Mouse (Mus musculus): ENCODE results near the gene Hoxa6. TPM values are rescaled to one million over a fixed set of nuclear protein-coding genes. Genes with fewer than 3 reads are reported as not detected.

The Hoxa6 gene
- total RNA-seq, 2 experiments from 2014 or later, result 0.41 TPM; not detected in 1

DNA sequence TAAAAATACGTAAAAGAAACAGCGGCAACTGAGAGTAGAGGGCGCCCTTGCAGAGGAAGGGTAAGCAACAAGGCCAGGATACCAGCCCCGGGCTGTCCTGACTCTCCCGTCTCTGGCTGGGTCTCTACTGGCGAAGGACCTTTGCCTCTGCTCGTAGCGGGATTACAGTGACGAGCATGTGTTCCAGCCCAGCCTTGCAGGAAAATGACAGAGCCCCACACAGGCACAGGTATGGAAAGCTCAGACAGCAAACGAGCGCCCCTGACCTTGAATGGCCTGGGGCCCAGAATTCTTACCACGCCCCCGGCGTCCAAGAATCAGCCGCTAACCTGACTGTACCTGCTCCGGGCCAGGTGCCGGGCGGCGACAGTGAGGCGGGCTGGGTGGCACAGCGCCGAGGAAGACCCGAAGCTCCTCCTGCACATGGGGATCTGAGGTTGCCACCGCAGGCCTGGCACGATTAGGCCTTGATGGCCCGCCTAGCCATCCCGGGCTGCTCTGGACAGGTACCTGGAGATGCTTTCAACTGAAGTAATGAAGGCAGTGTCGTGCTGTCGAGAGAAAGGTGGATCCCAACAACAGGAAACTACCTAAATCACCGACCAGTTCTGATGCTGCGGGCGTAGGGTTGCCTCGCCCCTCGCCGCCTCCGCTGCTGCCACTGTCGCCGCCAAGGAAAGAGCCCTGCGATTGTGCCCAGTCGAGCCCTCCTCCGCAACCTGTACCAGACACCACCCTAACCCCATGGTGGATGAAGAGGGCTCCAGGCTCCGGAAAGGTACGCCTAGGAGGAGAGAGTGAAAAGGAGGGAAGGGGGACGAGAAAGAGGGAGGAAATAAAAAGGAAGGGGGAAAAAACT is 21.3 kb upstream of the Hoxa6 start:
- ATAC-seq (replicated peaks; ENCODE audit: poor library complexity, severe bottlenecking), result no peak

DNA sequence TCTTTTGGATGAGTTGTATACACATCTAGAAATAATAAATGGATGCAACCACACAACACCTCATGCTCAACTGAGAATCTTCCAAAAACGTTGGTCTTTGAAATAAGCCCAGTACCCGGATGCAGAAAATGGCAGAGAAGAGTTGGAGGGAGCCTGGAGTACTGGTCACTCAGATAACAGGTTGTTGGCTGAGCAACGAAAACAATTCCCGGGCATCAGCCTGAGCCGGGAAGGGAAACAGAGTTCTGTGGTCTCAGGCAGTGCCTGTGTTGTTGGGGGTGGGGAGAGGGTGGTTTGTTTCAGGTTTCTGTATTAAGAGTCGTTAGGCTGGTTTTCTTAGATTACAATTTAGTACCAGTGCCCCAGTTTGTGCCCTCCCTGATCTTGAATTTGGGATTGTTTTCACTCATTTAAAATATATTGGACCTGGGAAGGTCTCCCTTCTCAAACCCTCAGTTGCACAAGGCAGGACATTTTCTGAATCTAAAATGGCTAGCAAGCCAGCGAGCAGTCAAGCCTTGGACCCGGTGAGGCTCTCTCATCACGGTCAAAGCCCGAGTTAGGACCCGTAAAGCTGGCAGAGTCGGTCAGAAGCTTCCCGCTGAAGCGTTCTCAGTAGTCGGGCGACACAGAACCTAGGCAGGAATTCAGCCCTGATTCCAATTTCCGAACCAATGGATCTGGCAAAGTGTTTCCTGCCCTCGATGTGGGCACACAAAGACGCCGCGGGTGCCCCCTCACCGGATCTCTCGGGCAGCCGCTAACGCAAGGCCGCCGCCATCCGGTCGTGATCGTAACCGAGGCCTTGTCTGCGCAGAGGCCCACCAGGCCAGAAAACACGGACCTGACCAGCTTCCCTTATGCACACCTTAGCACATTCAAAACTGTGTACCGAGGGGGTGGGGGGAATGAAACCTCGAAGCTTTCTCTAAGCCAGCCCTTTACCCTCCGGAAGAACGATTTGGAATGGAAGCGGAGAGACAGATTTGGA is 20.2 kb upstream of the Hoxa6 start:
- no peak for ATAC-seq (replicated peaks; ENCODE audit: poor library complexity, severe bottlenecking)

DNA sequence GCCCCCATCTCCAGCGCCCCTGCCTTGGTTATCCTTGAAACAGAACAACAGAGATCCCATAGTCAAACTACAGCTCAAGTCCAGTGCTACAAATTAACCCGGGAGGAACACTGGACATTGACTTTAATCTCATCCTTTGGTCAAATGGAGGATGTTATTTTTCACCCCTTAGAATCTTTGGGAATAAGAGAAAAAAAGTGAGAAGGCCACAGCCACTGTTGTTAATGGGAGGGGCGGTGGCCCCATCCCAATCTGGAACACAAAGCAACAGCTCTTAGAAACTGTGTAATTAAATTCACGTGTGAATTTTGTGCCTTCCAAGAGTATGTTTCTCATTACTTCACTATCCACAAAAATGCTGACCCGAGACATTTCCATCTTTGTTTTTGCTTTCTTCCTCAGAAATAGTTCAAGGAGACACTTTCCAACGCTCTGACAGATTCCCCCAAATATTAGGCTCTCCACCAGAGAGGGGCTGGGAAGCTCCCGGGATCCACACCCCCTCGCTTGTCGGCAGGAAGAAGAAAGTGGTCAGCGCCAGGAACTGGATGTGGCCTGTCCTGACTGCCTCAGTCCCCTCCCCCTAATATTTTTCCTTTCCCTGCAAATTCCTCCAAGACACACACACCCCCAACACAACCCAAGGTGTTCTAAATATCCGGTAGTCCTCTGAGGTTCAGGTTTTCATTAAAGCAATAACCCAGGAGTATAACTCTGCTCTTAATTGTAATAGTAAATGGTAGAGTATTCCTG is 19.1 kb upstream of the Hoxa6 start:
- no peak for ATAC-seq (replicated peaks; ENCODE audit: poor library complexity, severe bottlenecking)

DNA sequence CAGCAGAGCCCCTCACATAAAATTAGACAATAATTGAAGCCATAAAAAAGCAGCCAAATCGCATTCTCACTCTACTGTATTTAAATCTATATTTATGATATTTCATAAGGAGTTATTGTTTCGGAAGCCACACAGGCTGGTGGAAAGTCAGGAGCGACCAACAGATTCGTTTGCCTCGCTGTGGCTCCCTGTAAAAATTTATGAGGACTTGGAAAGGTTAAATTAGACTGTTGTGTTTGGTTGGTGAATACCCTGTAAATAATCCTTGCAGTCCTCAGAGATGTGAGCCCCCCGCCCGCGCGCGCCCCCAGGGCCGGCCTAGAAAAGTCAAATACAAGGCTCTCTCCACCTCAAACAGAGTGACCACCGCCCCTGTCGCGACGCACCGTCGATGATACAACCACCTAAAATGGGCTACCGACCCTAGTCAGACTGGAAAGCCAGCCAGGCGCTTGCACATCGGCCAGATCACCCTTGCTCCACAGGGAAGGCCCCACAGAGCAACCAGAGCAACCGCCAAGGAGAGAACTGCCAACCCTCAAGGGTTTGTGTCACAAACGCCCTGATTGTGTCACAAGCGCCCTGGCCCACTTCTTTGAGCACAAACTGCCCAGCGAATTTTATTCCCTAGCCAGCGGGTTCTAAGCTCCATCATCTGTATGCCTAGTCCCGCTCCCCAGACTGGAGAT is 18.2 kb upstream of the Hoxa6 start:
- peak; percentile 36 for ATAC-seq (replicated peaks; ENCODE audit: poor library complexity, severe bottlenecking)

DNA sequence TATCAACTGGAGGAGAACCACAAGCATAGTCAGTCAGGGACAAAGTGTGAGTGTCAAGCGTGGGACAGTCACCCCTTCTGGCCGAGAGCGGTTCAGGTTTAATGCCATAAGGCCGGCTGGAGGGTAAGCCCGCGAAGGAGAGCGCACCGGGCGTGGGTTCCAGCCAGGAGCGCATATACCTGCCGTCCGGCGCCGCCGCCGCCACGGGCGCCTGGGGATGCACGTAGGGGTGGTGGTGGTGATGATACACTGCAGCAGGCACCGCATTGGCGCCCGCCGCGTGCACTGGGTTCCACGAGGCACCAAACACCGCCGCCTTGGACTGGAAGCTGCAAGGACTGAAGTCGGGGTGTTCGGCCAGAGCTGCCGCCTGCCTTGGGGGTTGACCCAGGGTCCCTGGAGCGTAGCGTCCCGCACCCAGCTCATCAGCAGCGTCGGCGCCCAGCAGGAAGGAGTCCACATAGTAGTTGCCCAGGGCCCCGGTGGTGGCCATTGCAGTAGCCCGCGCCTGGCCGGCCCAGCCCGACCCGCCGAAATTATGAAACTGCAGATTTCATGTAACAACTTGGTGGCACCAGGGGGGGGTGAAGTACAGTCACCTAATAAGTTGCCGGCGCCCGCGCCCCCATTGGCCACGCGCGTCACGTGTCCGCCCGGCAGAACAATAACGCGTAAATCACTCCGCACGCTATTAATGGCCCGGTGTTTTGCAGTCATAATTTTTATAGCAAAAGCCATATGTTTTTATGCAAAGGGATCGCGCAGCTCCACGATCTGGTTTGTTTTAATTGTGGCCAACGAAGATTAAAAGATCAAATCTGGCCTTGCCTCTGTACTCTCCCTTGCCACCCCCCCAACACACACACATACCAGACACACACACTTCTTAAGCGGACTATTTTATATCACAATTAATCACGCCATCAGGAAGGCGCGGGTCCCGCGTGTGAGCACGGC is 17.4 kb upstream of the Hoxa6 start:
- peak; percentile 45 for ATAC-seq (replicated peaks; ENCODE audit: poor library complexity, severe bottlenecking)

DNA sequence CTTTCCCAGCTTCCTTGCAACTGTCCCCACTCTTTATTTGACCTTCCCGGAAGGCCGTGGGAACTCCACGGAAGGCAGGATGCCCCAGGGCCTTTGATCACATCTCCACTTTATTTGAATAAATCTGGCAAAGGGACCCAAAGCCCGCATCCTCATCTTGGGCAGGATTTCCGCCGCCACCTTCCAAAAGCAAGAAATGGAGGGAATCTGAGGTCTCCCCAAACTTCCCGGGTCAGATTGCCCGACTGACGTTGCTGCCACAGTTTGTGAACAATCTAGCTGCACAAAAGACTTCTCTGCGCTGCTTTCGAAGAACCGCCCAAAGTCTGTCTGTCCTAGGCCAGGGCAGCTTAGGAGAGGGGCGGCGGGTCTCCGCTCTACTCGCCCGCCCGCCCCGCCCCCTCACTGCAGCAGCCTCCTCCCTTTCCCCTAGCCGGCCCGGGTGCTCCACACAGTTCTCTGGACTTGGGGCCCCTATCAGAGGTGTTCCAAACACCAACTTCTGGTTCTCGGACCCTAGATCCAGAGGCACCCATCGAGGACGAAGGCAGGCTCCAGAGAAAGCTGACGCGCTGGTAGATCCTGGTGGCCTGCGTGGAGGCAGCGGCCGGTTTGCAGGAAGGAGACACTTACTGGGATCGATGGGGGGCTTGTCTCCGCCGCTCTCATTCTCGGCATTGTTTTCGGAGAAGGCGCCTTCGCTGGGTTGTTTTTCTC is 16.5 kb upstream of the Hoxa6 start:
- ATAC-seq (replicated peaks; ENCODE audit: poor library complexity, severe bottlenecking), result no peak

DNA sequence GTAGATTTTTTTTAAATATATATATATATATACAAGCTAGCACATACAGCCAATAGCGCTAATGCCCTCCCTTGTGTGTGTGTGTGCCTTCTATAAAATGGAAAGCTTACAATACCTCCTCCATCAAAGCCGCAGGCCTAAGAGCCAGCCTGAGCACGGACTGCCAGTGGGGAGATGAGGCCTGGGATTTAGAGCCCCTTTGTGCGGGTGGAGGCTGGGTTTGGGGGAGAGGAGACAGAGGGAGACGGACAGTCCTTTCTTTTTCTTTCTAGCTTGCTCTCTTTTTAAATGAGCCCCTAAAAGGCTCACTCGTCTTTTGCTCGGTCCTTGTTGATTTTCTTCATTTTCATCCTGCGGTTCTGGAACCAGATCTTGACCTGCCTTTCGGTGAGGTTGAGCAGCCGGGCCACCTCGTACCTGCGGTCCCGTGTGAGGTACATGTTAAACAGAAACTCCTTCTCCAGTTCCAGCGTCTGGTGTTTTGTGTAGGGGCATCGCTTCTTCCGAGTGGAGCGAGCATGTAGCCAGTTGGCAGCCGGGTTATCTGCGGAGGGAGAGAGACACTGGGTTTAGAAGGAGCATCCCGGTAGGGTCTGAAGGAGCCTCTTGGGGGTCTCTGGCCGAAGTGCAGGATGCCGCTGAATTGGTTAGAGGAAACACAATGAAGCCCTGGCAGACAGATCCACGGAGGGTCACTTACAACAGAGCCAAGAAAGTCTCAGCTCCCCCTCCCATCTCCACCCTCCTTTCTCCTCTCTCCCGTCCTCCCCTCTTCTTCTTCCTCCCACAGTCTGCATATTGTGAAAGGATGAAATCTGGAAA is 15.6 kb upstream of the Hoxa6 start:
- no peak for ATAC-seq (replicated peaks; ENCODE audit: poor library complexity, severe bottlenecking)

DNA sequence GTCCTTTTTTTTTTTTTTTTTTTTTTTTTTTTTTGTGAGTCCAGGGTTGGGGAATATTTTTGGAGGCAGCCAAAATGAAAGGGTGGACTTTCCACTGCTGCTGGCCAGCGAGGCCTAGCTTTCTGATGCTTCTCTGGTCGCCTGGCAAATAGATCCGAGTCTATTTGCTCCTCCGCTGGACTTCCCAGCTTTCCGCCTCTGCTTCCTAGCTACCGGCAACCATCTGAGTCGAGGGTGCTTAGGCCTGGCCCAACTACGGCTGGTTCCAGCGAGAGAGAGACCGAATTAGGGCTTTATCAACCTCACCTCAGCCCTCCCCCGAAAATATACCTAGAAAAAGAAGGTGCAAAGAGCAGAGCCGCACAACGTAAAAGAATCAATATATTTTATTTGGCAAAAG is 14.2 kb upstream of the Hoxa6 start:
- no peak for ATAC-seq (replicated peaks; ENCODE audit: poor library complexity, severe bottlenecking)

DNA sequence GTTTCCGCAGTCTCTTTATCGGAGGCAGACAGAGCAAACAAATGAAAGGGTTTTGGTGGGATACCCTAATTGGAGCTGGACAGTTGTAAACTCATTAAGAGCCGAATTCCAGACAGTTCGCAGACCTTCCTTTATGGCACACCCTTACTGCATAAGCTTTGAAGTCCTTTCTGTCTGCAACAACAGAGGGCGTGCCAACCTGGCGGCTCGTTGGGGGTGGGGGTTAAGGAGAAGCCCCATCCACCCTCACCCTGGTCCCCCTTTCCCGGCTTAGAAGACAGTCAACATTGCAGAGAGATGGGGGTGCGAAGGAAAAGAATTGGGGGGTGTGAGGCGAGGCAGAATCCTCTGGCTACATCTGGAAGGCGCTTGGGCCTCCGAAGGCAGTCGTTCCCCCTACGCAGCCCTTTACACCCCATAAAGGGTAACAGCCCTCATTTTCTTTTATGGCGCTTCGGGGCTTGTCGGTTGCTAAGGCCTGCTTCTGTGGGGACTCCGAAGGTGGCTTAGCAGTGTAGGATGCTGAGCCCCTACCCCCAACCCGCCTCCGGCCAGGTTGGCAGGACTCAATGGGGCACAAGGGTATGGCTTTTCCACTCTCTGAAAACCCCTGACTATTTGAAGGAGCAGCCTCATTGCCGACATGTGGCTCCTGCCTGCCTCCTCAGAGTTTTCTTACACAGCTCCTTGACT is 13.6 kb upstream of the Hoxa6 start:
- no peak for ATAC-seq (replicated peaks; ENCODE audit: poor library complexity, severe bottlenecking)

DNA sequence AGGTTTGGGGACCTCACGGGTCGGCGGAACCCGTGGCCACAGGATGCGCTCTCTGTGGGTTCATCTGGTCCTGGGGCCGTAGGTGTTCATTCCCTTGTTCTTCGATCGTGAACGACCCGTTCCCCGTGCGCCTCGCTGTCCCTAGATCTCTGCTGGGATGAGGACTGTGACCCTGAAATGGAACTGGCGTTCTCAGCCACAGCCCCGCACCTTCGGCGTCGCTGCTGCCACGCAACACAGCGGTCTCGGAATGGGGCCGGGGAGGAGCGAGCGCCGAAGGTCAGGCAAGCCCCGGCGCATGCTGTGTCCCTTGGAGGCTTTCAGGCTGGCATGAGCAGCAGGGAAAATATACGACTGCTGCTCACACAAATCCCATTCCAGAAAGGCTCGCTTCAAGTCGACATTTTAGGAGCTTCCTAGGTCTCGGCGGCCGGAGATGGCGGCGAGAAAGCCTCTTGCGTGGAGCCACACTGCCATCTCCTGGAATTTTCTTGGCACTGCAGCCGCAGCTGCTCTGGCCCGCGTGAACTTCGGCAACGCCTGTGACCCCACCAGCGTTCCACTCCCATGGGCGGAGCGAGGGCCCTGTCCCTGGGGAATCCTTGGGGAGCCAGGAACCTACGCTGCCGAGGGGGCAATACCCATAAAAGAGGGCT is 12.9 kb upstream of the Hoxa6 start, which contains the start of gene Hoxa7:
Gene Hoxa7, minus strand, starts transcription at position 518 of the 656 bp plus-strand sequence.
- ATAC-seq (replicated peaks; ENCODE audit: poor library complexity, severe bottlenecking), result peak; percentile 60

DNA sequence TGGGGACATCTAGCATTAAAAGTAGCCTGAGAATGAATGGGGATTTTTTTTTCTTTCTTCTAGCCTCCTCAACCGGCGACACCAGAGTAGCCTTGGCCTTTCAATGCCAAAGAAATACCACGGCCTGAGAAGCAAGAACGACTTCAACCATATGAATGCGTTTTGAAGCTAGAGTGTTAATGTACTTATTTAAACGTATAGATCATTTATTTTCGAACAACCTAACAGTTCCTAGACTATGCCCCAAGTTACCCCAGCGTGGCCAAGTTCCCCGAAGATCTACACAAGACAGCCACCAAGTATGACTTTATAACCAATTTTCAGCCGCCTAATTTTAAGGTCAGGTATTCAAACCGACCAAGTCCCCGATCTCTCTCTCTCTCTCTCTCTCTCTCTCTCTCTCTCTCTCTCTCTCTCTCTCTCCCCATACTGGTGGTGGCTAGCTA is 12.4 kb upstream of the Hoxa6 start:
- ATAC-seq (replicated peaks; ENCODE audit: poor library complexity, severe bottlenecking), result no peak

DNA sequence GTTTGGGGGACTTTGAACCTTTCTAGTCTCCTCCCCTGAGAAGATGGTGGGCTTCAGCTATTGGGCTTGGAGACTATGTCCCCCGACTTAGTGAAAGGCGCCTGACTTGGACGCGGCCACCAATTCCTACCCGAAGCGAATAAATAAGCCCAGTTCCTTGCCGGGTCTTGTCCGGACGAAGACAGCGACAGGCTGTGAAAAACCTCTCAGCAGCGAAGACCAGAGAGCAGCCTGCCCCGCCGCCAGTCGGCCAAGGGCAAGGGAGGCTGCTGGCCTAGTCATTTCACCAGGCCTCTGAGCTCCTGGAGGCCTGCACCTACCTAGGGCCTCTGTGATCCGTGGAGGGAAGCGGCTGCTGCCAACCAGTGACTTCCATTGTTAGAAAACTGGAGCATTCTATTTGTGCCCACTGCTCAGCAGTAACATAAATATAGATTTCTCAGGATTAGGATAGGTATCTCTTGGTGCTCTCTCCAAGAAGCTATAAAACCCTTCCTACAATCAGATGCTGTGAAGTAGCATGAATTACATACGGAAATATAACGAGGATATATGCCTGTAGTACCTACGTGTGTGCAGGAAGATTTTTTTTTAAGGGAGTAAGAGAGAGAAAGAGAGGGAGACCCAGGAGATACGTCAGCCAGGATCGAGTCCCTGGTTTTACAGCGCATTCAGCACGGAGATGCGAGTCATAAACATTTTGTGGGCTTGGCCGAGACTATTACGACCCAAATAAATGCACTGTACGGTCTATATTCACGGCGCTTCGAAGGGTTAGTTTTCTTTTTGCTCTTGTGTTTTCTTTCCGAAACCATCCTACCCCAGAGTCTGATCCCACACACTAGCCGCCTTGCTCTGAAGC is 11.7 kb upstream of the Hoxa6 start:
- no peak for ATAC-seq (replicated peaks; ENCODE audit: poor library complexity, severe bottlenecking)

DNA sequence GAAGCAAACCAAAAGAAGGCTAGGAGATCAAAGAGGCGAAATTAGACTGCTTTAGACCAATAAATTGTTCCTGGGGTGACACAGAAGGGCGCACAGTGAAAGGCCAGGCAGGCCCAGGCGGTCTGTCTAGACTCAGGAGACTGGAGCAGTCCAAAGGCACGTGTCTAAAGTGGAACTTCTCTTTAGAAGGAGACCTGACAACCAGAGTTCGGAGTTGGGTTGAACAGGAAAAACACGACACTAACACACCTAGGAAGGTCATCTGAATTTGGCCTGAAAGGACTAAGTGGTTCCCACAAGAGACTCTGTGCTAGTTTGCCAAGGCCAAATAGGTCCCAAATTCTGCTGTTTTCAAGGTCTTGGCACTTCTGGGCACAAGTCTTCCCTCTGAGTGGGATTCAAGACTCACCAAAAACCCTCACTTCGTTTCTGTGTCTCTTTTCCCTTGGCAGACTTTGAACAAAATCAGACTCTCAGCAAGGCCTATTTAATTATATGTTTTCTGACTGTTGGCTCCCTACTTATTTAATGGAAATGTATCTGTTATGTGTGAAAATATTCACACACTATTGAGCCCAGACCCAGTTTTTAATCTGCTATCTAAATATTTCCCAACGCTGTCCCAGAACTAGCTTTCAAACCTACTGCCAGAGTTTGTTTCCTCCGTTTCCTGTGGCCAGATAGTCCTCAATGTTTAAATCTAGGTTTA is 10.9 kb upstream of the Hoxa6 start:
- no peak for ATAC-seq (replicated peaks; ENCODE audit: poor library complexity, severe bottlenecking)

DNA sequence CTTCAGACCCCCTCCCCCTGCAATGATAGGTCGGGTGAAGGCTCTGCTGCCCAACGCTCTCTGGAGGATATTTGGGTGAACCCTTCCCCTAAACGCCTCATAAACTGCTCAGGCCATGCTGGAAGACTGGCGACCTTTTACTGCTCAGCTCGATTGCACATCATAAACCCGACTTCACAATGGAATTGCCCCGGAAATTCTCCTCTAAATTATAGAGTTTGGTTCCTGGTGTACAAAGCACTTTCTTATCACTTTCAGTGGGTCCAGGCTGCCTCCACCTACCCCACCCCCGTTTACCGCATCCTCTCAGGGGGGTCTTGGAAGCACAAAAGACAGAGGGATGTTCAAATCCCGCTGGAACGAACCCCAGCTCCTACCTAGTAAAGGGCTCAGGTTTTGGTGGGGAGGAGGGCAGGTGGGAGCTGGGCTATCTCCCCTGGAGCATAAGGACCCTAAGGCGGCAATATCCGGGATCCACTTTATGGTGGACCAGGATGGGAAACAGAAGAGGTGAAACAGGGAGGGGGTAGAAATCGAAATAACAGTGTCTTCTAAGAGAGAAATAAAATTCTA is 10.2 kb upstream of the Hoxa6 start:
- no peak for ATAC-seq (replicated peaks; ENCODE audit: poor library complexity, severe bottlenecking)
